Mouse (Mus musculus) cerebellum, adult 2 months (tissue): Measurements from ENCODE around the gene Ptges3l. TPM values are rescaled to one million over a fixed set of nuclear protein-coding genes. Genes with fewer than 3 reads are reported as not detected.
A peak's percentile ranks its signal among the peaks of the same experiment; 100 is the strongest.
"Not testable (repeated sequence)": the region's sequence is repeated elsewhere in the genome, so short reads cannot be mapped to it uniquely, and the experiment has no call there.

Experiments used
- DNase-seq, 2 experiments: peaks; one replicate each; pipeline ENCODE4 v3.0.0; 2021
- H3K27ac ChIP-seq: fragments of 200-500 bp; 2 replicates; pipeline ENCODE4 v1.5.1; 2012; ENCODE audit warnings: low read length, control low read depth, inconsistent platforms; ENCODE audit not compliant: insufficient read depth
- H3K27me3 ChIP-seq: fragments of 200-500 bp; 2 replicates; pipeline ENCODE4 v1.6.1; 2012; ENCODE audit warnings: inconsistent platforms, mild to moderate bottlenecking, low read length, moderate library complexity; ENCODE audit not compliant: control insufficient read depth, insufficient read depth
- H3K4me1 ChIP-seq: fragments of 200-500 bp; 2 replicates; pipeline ENCODE4 v1.6.1; 2011; ENCODE audit warnings: low read length; ENCODE audit not compliant: control insufficient read depth, insufficient read depth
- H3K4me3 ChIP-seq: fragments of 200-500 bp; replicated peaks from 2 replicates; pipeline ENCODE3; 2011; ENCODE audit warnings: mild to moderate bottlenecking, low read depth, low read length, control low read depth; ENCODE audit not compliant: insufficient read depth
- CTCF ChIP-seq: fragments of 200-500 bp; IDR thresholded peaks from 2 replicates; pipeline ENCODE4 v1.5.1; 2011; ENCODE audit warnings: low read depth, mild to moderate bottlenecking, control low read depth, low read length, moderate library complexity, borderline replicate concordance; ENCODE audit not compliant: insufficient read depth
- POLR2A ChIP-seq: fragments of 200-500 bp; IDR thresholded peaks from 2 replicates; pipeline ENCODE4 v1.6.1; 2011; ENCODE audit warnings: low read length, control low read depth, borderline replicate concordance; ENCODE audit not compliant: insufficient read depth
- WGBS: fragments of 180-500 bp; shearing (Covaris S2); methylation state at CpG from one replicate; pipeline ENCODE4 v1.1.7; 2018; 5-methylcytosine and 5-hydroxymethylcytosine counted together
- polyA plus RNA-seq: library from polyadenylated mRNA; depleted of rRNA; stranded (reverse); fragments of >200 nt; gene quantifications from 2 replicates; pipeline ENCODE4 v1.2.3, GENCODE M21; 2012

The Ptges3l gene
- polyA plus RNA-seq, 1 experiment: 1.8 TPM

DNA sequence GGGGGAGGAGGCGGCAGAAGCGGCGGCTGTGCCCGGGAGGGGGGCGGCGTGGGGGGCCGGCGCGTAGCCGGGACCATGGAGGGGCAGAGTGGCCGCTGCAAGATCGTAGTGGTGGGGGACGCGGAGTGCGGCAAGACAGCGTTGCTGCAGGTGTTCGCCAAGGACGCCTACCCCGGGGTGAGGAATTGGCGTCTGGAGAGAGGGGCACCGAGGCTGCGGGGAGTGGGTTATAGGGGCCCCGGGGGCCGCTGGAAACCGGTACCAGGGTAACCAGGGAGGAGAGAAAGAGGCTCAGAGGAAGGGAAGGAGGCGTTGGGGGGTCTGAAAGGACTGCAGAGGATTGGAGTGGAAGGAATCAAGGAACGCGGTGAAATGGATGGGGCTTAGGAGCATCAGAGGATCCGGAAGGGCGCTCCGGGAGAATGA is 43.1 kb upstream of the Ptges3l start:
- 1% methylated on average over 24 of the region's 31 CpGs for WGBS
- no peak for TF ChIP-seq CTCF
- TF ChIP-seq POLR2A: no peak
- peak in 1 of 2 experiments; percentile 54 for DNase-seq
- Histone ChIP-seq H3K4me1 (no peaks in the 10 kb centered on the region; the same call in 1 of the 2 replicates), H3K27me3 (no peaks in the 10 kb centered on the region), H3K4me3 (peak overlapping the region; percentile 84), H3K27ac (0 out of 2 replicates have a peak overlapping the region, but pooled peaks have one; percentile 11)

DNA sequence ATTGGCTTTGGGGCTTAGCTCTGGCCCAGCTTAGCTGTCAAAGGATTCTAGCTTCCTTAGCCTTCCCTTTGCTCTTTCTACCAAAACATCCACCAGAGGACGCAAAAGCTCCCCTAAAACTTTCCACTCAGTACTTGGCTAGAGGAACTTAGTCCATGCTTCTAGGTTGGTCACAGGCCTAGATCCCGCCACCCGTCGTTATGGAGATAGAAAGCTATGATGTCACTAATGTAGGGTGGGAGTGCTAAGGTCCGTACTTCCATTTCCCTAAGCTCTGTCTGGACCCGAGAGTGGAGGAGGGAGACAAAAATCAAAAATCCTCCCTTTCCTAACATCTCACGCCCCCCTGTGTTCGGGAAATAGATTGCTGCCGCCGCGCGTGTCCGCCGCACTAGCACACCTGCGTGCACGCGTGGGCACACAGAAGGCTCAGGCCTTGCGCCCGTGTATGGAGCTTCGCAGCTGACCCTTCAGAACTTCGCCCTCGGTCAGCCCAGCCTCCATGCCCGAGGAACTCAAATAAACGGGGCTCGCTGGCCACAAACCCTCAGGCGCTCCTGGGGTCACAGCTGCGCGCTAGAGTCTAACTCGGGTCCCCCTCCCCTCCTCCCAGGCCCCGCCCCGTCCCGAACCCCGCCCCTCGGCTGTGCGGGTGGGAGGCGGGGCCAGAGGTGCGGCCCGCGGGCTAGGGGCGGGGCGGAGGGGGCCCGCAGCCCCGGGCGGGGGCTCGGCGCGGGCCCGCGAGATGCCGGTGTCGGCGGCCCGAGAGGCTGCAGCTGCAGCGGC is 42.5 kb upstream of the Ptges3l start:
- Histone ChIP-seq H3K27me3 (no peaks in the 10 kb centered on the region), H3K4me1 (no peaks in the 10 kb centered on the region; the same call in 1 of the 2 replicates), H3K4me3 (peak overlapping the region; percentile 84), H3K27ac (no peak overlapping the region)
- TF ChIP-seq CTCF: 0 out of 2 replicates have a peak, but pooled peaks have one; percentile 20
- TF ChIP-seq POLR2A: no peak
- peak; percentile 62 to 74 for DNase-seq
- WGBS: under 1% methylated on average over 49 of the region's 54 CpGs

GRCm38 (mm10) chr11:101466552-101466950 is 41.4 kb upstream of the Ptges3l start:
- not testable (repeated sequence) for DNase-seq, H3K27me3 ChIP-seq, H3K4me1 ChIP-seq, H3K4me3 ChIP-seq, H3K27ac ChIP-seq
- 44% methylated on average over 5 of the region's 5 CpGs for WGBS

- peak; percentile 60 to 66 for DNase-seq
- H3K27ac ChIP-seq: no peak within 1 kb of the TSS
- H3K4me3 ChIP-seq: peak within 1 kb of the TSS; percentile 71
- TF ChIP-seq POLR2A (no peak), CTCF (no peak)
- no peaks in the 10 kb centered on the region for H3K4me1 ChIP-seq
- 1% methylated on average over 60 of the region's 60 CpGs for WGBS
- H3K27me3 ChIP-seq: no peaks in the 10 kb centered on the region
Measured at GRCm38 (mm10) chr11:101465869-101466551, 40.9 kb upstream of the Ptges3l start, which contains the start of gene Vat1. Gene Vat1, minus strand, starts transcription at chr11:101466230.

DNA sequence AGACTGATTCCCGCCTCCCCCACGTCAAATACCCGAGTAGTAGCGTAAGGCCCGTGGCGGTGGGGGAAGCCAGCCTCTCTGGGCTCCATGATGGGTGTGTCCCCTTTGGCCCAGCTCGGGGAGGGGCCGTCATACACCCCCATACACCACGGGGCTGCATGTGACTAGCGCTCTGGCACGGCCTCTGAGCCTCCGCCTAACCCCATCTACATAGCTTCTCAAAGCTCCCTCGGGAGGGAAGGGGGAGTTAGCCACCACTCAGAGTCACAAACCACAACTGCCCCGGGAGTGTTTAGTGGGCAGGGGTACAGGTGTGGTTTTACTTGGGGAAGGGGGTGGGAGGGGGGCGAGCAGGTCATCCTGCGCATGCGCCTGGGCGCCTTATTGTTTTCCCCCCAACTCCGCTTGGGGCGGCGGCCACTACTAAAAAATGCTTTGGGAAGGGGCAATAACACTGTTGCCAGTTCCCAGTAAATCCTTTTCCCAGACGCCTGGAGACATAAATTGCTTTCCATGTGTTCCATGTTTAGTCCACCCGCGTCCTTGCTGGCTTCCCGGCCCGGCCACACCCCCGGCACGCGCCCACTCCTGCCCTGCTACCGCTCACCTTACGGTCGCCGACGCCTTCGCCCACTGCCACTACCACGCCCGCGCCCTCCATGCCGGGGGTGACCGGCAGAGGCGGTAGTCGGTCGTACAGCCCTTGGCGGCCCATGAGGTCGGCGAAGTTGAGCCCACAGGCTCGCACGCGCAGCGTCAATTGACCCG is 40.2 kb upstream of the Ptges3l start:
- WGBS: 3% methylated on average over 51 of the region's 51 CpGs
- TF ChIP-seq CTCF: no peak
- TF ChIP-seq POLR2A: no peak
- DNase-seq: peak in 1 of 2 experiments; percentile 33

DNA sequence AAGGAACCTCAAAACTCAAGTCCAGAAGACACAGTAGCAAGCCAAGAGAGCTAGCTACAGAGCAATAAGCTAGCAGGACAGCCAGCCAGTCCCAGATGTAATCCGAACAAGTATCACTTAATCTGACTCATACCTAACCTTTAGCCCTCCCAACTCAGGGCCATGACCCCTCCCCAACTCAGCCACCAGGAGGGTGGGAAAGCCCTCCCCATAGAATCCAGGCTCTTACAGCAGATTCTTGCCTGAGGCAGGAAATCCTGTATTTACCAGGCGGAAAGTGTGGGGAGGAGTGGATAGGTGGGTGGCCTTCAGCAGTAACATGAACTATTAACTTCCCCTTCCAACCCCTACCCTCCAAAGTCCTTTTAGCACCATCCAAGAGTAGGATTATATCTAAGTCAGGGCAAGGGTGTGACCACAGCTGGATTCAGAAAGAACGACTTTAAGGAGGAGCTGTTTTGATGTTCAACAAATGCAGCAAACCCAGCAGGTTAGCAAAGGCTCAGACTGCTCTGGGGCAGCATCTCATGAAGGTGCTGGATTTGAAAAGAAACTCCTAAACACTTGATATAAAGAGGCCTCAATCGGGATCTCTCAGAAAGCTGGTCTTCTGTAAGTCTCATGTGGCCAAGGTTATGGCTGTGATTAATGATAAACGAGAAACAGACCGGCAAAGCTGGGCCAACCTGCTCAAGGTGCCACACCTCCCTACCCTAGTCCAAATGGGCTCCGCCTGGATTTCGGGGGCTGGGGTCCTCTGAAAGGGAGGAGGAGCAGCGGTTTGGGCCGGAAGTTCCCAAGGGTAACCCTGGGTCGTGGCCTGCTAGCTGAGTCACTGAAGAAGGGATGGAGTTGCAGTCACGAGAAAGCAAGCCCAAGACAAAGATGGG is 39.3 kb upstream of the Ptges3l start, which contains the start of gene Rnd2:
Rnd2 (plus strand) TSS at position 789 of the 890 bp plus-strand sequence.
- Histone ChIP-seq H3K4me3 (peak within 1 kb of the TSS; percentile 71), H3K27ac (0 out of 2 replicates have a peak within 1 kb of the TSS, but pooled peaks have one; percentile 24), H3K4me1 (no peaks in the 10 kb centered on the region), H3K27me3 (no peaks in the 10 kb centered on the region)
- TF ChIP-seq POLR2A: no peak
- no peak for TF ChIP-seq CTCF
- WGBS: 33% methylated on average over 12 of the region's 12 CpGs
- DNase-seq: no peak

More for the DNA sequence above, 40.2 kb upstream of the Ptges3l start:
- H3K4me3 ChIP-seq: peak overlapping the region; percentile 71
- 0 out of 2 replicates have a peak overlapping the region, but pooled peaks have one; percentile 24 for H3K27ac ChIP-seq
- no peaks in the 10 kb centered on the region for H3K27me3 ChIP-seq
- H3K4me1 ChIP-seq: no peaks in the 10 kb centered on the region
